Mouse (Mus musculus): ENCODE results near the gene Mdm1. TPM values are rescaled to one million over a fixed set of nuclear protein-coding genes. Genes with fewer than 3 reads are reported as not detected.
"Not testable (repeated sequence)": the region's sequence is repeated elsewhere in the genome, so short reads cannot be mapped to it uniquely, and the experiment has no call there.

Gene Mdm1
- total RNA-seq, 2 experiments from 2014 or later, result 1.7 to 2.6 TPM

GRCm38 (mm10) chr10:118130016-118130415, 11.6 kb upstream of the Mdm1 start:
- intact Hi-C loops (cut with DNase I), result no loop called here
- DNase-seq, result no peak
- no peak overlapping the region for H3K27ac ChIP-seq
- no peak overlapping the region for H3K4me3 ChIP-seq
- TF ChIP-seq CTCF (IDR thresholded peaks at IDR 0.05), result no peak

- intact Hi-C loops (cut with DNase I), result no loop called here
- Histone ChIP-seq H3K4me3 (no peak overlapping the region), H3K27ac (no peak overlapping the region)
- no peak for DNase-seq
- TF ChIP-seq CTCF (IDR thresholded peaks at IDR 0.05), result no peak
These were observed 8.6 kb upstream of the Mdm1 start for GRCm38 (mm10) chr10:118132993-118133392.

GRCm38 (mm10) chr10:118138508-118138907, 3.1 kb upstream of the Mdm1 start:
- no peak for DNase-seq
- H3K27ac ChIP-seq, result no peak overlapping the region
- intact Hi-C loops (cut with DNase I), result no loop called here
- H3K4me3 ChIP-seq, result no peak overlapping the region
- TF ChIP-seq CTCF (IDR thresholded peaks at IDR 0.05), result no peak

GRCm38 (mm10) chr10:118139837-118140570, 1.6 kb upstream of the Mdm1 start:
- no peak for DNase-seq
- H3K27ac ChIP-seq, result no peak overlapping the region
- intact Hi-C loops (cut with DNase I), result no loop called here
- no peak overlapping the region for H3K4me3 ChIP-seq
- no peak for TF ChIP-seq CTCF (IDR thresholded peaks at IDR 0.05)

GRCm38 (mm10) chr10:118141884-118142801, 532 bp downstream of the Mdm1 start:
- H3K27ac ChIP-seq, result peak overlapping the region; percentile 62
- TF ChIP-seq CTCF (IDR thresholded peaks at IDR 0.05), result no peak
- intact Hi-C loops (cut with DNase I), result no loop called here
- DNase-seq, result no peak
- H3K4me3 ChIP-seq, result peak overlapping the region; percentile 88

- no peak overlapping the region for H3K4me3 ChIP-seq
- DNase-seq, result no peak
- intact Hi-C loops (cut with DNase I), result no loop called here
- H3K27ac ChIP-seq, result no peak overlapping the region
- no peak for TF ChIP-seq CTCF (IDR thresholded peaks at IDR 0.05)
These were observed 7.8 kb downstream of the Mdm1 start for GRCm38 (mm10) chr10:118149381-118149780.

- Histone ChIP-seq H3K27ac (no peak overlapping the region), H3K4me3 (no peak overlapping the region)
- intact Hi-C loops (cut with DNase I), result loop anchor here (10.0 kb wide), 1 partner anchor 924 kb away; no protein-coding TSS in a partner anchor
- no peak for DNase-seq
- TF ChIP-seq CTCF (IDR thresholded peaks at IDR 0.05), result no peak
These were observed 9.3 kb downstream of the Mdm1 start for GRCm38 (mm10) chr10:118150866-118151265.

GRCm38 (mm10) chr10:118155932-118156331, 14.3 kb downstream of the Mdm1 start:
- intact Hi-C loops (cut with DNase I), result loop anchor here (10.0 kb wide), 1 partner anchor 919 kb away; no protein-coding TSS in a partner anchor
- TF ChIP-seq CTCF (IDR thresholded peaks at IDR 0.05), result peak; percentile 62
- no peak for DNase-seq
- Histone ChIP-seq H3K4me3 (no peak overlapping the region), H3K27ac (no peak overlapping the region)

- no peak for DNase-seq
- intact Hi-C loops (cut with DNase I), result no loop called here
- Histone ChIP-seq H3K27ac (no peak overlapping the region), H3K4me3 (no peak overlapping the region)
- no peak for TF ChIP-seq CTCF (IDR thresholded peaks at IDR 0.05)
These were observed 19.5 kb downstream of the Mdm1 start for GRCm38 (mm10) chr10:118161131-118161530.

- DNase-seq, result no peak
- no peak overlapping the region for H3K27ac ChIP-seq
- H3K4me3 ChIP-seq, result no peak overlapping the region
- intact Hi-C loops (cut with DNase I), result no loop called here
- TF ChIP-seq CTCF (IDR thresholded peaks at IDR 0.05), result no peak
These were observed 27.6 kb downstream of the Mdm1 start for GRCm38 (mm10) chr10:118169212-118169611.

GRCm38 (mm10) chr10:118172416-118172815, 30.8 kb downstream of the Mdm1 start:
- no peak overlapping the region for H3K4me3 ChIP-seq
- no peak for TF ChIP-seq CTCF (IDR thresholded peaks at IDR 0.05)
- H3K27ac ChIP-seq, result no peak overlapping the region
- no peak for DNase-seq
- intact Hi-C loops (cut with DNase I), result no loop called here

GRCm38 (mm10) chr10:118172876-118173275, 31.3 kb downstream of the Mdm1 start:
- intact Hi-C loops (cut with DNase I), result no loop called here
- no peak overlapping the region for H3K27ac ChIP-seq
- DNase-seq, result no peak
- H3K4me3 ChIP-seq, result no peak overlapping the region
- TF ChIP-seq CTCF (IDR thresholded peaks at IDR 0.05), result no peak

GRCm38 (mm10) chr10:118175542-118175941, 33.9 kb downstream of the Mdm1 start:
- DNase-seq; intact Hi-C loops (cut with DNase I); H3K4me3 ChIP-seq: not testable (repeated sequence)

More at GRCm38 (mm10) chr10:118175542-118175941, 33.9 kb downstream of the Mdm1 start:
- H3K27ac ChIP-seq, result not testable (repeated sequence)

Measured in gastrocnemius, adult 2 months (tissue).